40 mouse cellular contexts compared by ENCODE assay signal in the genomic region with DNA sequence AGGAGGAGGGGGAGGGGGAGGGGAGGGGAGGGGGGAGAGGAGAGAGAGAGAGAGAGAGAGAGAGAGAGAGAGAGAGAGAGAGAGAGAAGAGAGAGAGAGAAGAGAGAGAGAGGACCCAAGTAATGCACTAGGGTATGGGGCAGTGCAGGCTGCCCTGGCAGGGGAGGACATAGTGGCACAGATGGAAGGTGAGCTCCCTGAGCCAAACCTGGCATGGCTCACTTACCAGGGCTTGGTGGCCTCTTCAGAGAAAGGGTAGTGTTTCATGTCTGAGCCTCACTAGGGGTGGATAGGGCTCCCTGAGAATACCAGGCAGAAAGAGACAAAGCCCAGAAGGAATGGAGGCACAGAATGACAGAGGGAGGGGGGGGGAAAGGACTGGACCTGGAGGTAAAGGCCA. TPM values are rescaled to one million over a fixed set of nuclear protein-coding genes. Genes with fewer than 3 reads are reported as not detected.
"Had no signal": no experiment of that assay in that cellular context is flagged by ENCODE, and none has a peak within 500 bp of the region (broad histone marks: within the 10 kb centered on the region; RNA-seq: fewer than 3 reads in every experiment).

No protein-coding gene starts in this region.

- H3K4me3 ChIP-seq: limb, embryonic 10.5 days; limb, embryonic 12.5 days; limb, embryonic 13.5 days; limb, embryonic 15.5 days; liver, embryonic 12.5 days; liver, embryonic 13.5 days; liver, embryonic 15.5 days; lung, embryonic 15.5 days; megakaryocyte, embryonic 14.5 days; midbrain, embryonic 10.5 days; midbrain, embryonic 12.5 days; midbrain, embryonic 13.5 days; midbrain, embryonic 15.5 days; myocyte; neural tube, embryonic 12.5 days; neural tube, embryonic 13.5 days had no signal

- DNase-seq: left cerebral cortex, postnatal 4 days; liver; liver, embryonic 13.5 days; liver, postnatal 0 days; lung, adult 18-20 months; lung, adult 2 months; lung, embryonic 14.5 days; lung, postnatal 10 days; lung, postnatal 14 days; lung, postnatal 36 days; lung, postnatal 4 days; midbrain, embryonic 14.5 days had no signal

- H3K27ac ChIP-seq: limb, embryonic 12.5 days; limb, embryonic 15.5 days; liver, embryonic 12.5 days; liver, embryonic 13.5 days; liver, embryonic 14.5 days; liver, embryonic 15.5 days; lung, embryonic 15.5 days; macrophage; midbrain, embryonic 10.5 days; midbrain, embryonic 12.5 days; midbrain, embryonic 13.5 days; midbrain, embryonic 15.5 days; neural tube, embryonic 12.5 days; neural tube, embryonic 13.5 days had no signal

- ATAC-seq: liver, embryonic 12.5 days; liver, postnatal 0 days; lung, postnatal 0 days; midbrain, embryonic 13.5 days; midbrain, embryonic 15.5 days; midbrain, embryonic 16.5 days had no signal

RNA-seq across cellular contexts. Expression of gene Cel, which starts 0.6 kb away (rescaled TPM):
- total RNA-seq: left cerebral cortex, postnatal 14 days; left cerebral cortex, postnatal 25 days; left cerebral cortex, postnatal 36 days; left cerebral cortex, postnatal 4 days; megakaryocyte progenitor cell, adult 5-6 weeks; megakaryocyte, adult 5-6 weeks; megakaryocyte-erythroid progenitor cell, adult 5-6 weeks; midbrain, postnatal 0 days; monocyte, adult 5-6 weeks had no signal

RNA-seq across cellular contexts. Expression of gene Gm10134, which starts 57.9 kb away (rescaled TPM):
- total RNA-seq: left cerebral cortex, postnatal 4 days; liver, adult 2 months; megakaryocyte progenitor cell, adult 5-6 weeks; megakaryocyte, adult 5-6 weeks; megakaryocyte-erythroid progenitor cell, adult 5-6 weeks; midbrain, postnatal 0 days; monocyte, adult 5-6 weeks had no signal

RNA-seq across cellular contexts. Expression of gene Gfi1b, which starts 58.0 kb away (rescaled TPM):
- total RNA-seq: left cerebral cortex, postnatal 14 days; left cerebral cortex, postnatal 25 days; left cerebral cortex, postnatal 36 days; left cerebral cortex, postnatal 4 days; liver, adult 2 months; midbrain, postnatal 0 days had no signal
